Mouse (Mus musculus) midbrain, embryonic 10.5 days (tissue): Measurements from ENCODE around the gene Olfr616. TPM values are rescaled to one million over a fixed set of nuclear protein-coding genes. Genes with fewer than 3 reads are reported as not detected.
"Not testable (repeated sequence)": the region's sequence is repeated elsewhere in the genome, so short reads cannot be mapped to it uniquely, and the experiment has no call there.

Experiments used
- DNase-seq: peaks from one replicate; pipeline ENCODE4 v3.0.0-alpha.2; 2017; ENCODE audit warnings: low spot score
- H3K27ac ChIP-seq: fragments of 300-500 bp; sonication (generic); replicated peaks from 2 replicates; pipeline ENCODE4 v1.5.1; 2016; ENCODE audit warnings: mild to moderate bottlenecking
- H3K27me3 ChIP-seq: fragments of 300-500 bp; sonication (generic); 2 replicates; pipeline ENCODE4 v1.6.1; 2016; ENCODE audit warnings: low read depth, mild to moderate bottlenecking; ENCODE audit not compliant: poor library complexity, severe bottlenecking
- H3K36me3 ChIP-seq: fragments of 300-500 bp; sonication (generic); 2 replicates; pipeline ENCODE4 v1.6.1; 2016; ENCODE audit warnings: mild to moderate bottlenecking, moderate library complexity
- H3K4me1 ChIP-seq: fragments of 300-500 bp; sonication (generic); 2 replicates; pipeline ENCODE4 v1.6.1; 2016
- H3K4me3 ChIP-seq: fragments of 300-500 bp; sonication (generic); 2 replicates; pipeline ENCODE4 v1.5.1; 2016; ENCODE audit warnings: mild to moderate bottlenecking, moderate library complexity
- H3K9me3 ChIP-seq: fragments of 300-500 bp; sonication (generic); replicated peaks from 2 replicates; pipeline ENCODE4 v1.6.1; 2016; ENCODE audit warnings: mild to moderate bottlenecking
- WGBS: fragments of 180-500 bp; shearing (Covaris S2); methylation state at CpG from one replicate; pipeline ENCODE4 v1.1.7; 2016; 5-methylcytosine and 5-hydroxymethylcytosine counted together
- microRNA-seq: library from miRNA; unstranded; fragments of <30 nt; microRNA quantifications from one replicate; pipeline ENCODE4, GENCODE M21; 2017
- polyA plus RNA-seq: library from polyadenylated mRNA; unstranded; fragments of >200 nt; fragmentation: Nextera tagmentation; extraction: Ambion mirVana; gene quantifications from 2 replicates; pipeline ENCODE4 v1.2.1, GENCODE M21; 2016

Olfr616 gene
- not detected in 2 replicates for polyA plus RNA-seq

DNA sequence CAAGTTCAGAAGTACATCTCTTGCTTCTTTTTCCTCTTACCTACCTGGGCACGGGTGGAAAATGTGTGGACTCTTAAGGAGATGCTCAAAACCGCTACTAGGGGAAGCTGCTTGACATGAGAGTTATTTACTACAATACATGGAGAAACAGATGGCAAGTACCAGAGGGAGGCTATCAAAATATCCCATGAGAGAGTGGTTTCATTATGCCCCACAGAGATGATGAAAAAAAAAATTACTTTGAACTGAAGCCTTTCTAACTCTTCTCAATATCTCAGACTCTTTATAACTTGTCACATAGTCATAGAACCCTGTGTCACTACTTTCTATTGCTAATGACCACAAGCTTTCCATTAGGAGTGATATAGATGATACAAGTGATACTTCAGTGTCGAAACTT lies at the start of gene Olfr616:
Gene Olfr616, minus strand, starts transcription at position 101 of the 400 bp plus-strand sequence.
- Histone ChIP-seq H3K4me1 (no peaks in the 10 kb centered on the region), H3K36me3 (no peaks in the 10 kb centered on the region), H3K4me3 (no peak within 1 kb of the TSS), H3K27me3 (no peaks in the 10 kb centered on the region), H3K27ac (no peak within 1 kb of the TSS), H3K9me3 (no peaks in the 10 kb centered on the region)
- no peak for DNase-seq
- WGBS: 79% methylated on average over 3 of the region's 3 CpGs

GRCm38 (mm10) chr7:103612434-103612833 lies 43.5 kb upstream of the Olfr616 start, which contains the start of gene Olfr620:
Gene Olfr620, minus strand, starts transcription at chr7:103612534.
- DNase-seq: no peak
- Histone ChIP-seq H3K9me3 (no peaks in the 10 kb centered on the region), H3K27me3 (no peaks in the 10 kb centered on the region), H3K36me3 (no peaks in the 10 kb centered on the region), H3K4me1 (no peaks in the 10 kb centered on the region), H3K4me3 (no peak within 1 kb of the TSS), H3K27ac (no peak within 1 kb of the TSS)
- 76% methylated on average over 2 of the region's 2 CpGs for WGBS

- 87% methylated on average over 2 of the region's 2 CpGs for WGBS
- Histone ChIP-seq H3K27me3 (no peaks in the 10 kb centered on the region), H3K9me3 (no peaks in the 10 kb centered on the region), H3K36me3 (no peaks in the 10 kb centered on the region), H3K4me3 (no peak overlapping the region), H3K27ac (no peak overlapping the region), H3K4me1 (no peaks in the 10 kb centered on the region)
- DNase-seq: no peak
These were observed 38.5 kb upstream of the Olfr616 start for GRCm38 (mm10) chr7:103607425-103607824.

DNA sequence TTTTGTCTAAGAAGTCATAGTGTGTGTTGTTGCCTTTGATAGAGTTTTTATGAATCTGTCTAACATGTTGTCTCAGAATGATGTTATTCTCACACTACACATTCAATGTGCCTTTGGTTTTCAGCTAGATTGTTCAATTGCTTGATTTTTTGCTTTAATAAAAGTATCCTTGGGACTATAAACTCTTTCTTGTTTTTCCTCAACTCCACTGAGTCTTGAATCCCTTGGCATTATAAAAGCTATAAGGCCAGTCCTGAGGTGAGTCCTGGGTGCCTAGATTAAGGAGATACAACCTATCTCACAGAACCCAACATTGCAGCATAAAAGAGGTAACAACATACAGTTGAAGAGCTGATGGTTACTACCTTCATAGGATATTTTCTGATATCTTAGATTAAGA lies 31.3 kb upstream of the Olfr616 start, which contains the start of gene Olfr619:
Gene Olfr619, plus strand, starts transcription at position 301 of the 400 bp plus-strand sequence.
- no peak within 1 kb of the TSS for H3K4me3 ChIP-seq
- H3K36me3 ChIP-seq: no peaks in the 10 kb centered on the region
- no peaks in the 10 kb centered on the region for H3K27me3 ChIP-seq
- no peak for DNase-seq
- H3K4me1 ChIP-seq: no peaks in the 10 kb centered on the region
- no peak within 1 kb of the TSS for H3K27ac ChIP-seq
- H3K9me3 ChIP-seq: no peaks in the 10 kb centered on the region

- Histone ChIP-seq H3K27ac (no peak within 1 kb of the TSS), H3K4me1 (no peaks in the 10 kb centered on the region), H3K4me3 (no peak within 1 kb of the TSS), H3K27me3 (no peaks in the 10 kb centered on the region), H3K36me3 (no peaks in the 10 kb centered on the region), H3K9me3 (no peaks in the 10 kb centered on the region)
- DNase-seq: no peak
- WGBS: 71% methylated on average over 2 of the region's 2 CpGs
These were observed 20.9 kb upstream of the Olfr616 start, which contains the start of gene Olfr618 for GRCm38 (mm10) chr7:103589803-103590202. Gene Olfr618, plus strand, starts transcription at chr7:103590103.

- 97% methylated on average over 1 of the region's 1 CpGs for WGBS
- no peak within 1 kb of the TSS for H3K27ac ChIP-seq
- H3K4me3 ChIP-seq: no peak within 1 kb of the TSS
- DNase-seq: no peak
- no peaks in the 10 kb centered on the region for H3K27me3 ChIP-seq
- no peaks in the 10 kb centered on the region for H3K36me3 ChIP-seq
- H3K9me3 ChIP-seq: no peaks in the 10 kb centered on the region
- no peaks in the 10 kb centered on the region for H3K4me1 ChIP-seq
These were observed 3.8 kb upstream of the Olfr616 start, which contains the start of gene Olfr617 for GRCm38 (mm10) chr7:103572761-103573160. Gene Olfr617, plus strand, starts transcription at chr7:103573061.

DNA sequence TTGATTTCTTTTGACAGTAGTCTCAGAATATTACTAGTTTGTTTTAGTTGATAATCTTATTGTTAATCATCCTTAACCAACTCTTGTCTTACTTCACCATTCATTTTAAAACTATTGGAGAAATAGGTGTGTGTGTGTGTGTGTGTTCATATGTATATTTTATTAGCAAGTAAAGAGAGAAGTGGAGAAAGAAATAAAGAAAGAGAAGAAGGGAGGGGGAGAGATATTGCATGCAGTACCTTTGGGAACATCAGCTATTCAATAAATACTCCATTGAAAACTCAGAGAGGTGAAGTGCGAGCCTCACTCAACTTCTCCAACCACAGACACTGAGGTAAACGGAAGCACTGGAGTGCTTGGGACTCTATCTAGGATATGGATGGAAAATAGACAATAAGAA lies 13.2 kb downstream of the Olfr616 start, which contains the start of gene Olfr615:
Gene Olfr615, plus strand, starts transcription at position 301 of the 400 bp plus-strand sequence.
- Histone ChIP-seq H3K4me1 (no peaks in the 10 kb centered on the region), H3K9me3 (no peaks in the 10 kb centered on the region), H3K4me3 (no peak within 1 kb of the TSS), H3K27ac (no peak within 1 kb of the TSS), H3K27me3 (no peaks in the 10 kb centered on the region), H3K36me3 (no peaks in the 10 kb centered on the region)
- 93% methylated on average over 2 of the region's 2 CpGs for WGBS
- no peak for DNase-seq

- Histone ChIP-seq H3K4me1 (no peaks in the 10 kb centered on the region), H3K4me3 (no peak within 1 kb of the TSS), H3K27ac (no peak within 1 kb of the TSS), H3K36me3 (no peaks in the 10 kb centered on the region), H3K9me3 (no peaks in the 10 kb centered on the region), H3K27me3 (no peaks in the 10 kb centered on the region)
- DNase-seq: no peak
- 83% methylated on average over 2 of the region's 2 CpGs for WGBS
These were observed 21.2 kb downstream of the Olfr616 start, which contains the start of gene Olfr613 for GRCm38 (mm10) chr7:103547774-103548173. Gene Olfr613, plus strand, starts transcription at chr7:103548074.

- H3K4me1 ChIP-seq, H3K36me3 ChIP-seq, H3K9me3 ChIP-seq, DNase-seq, H3K4me3 ChIP-seq, H3K27ac ChIP-seq, H3K27me3 ChIP-seq: not testable (repeated sequence)
- WGBS: 87% methylated on average over 2 of the region's 2 CpGs
These were observed 26.3 kb downstream of the Olfr616 start, which contains the start of gene Olfr612 for GRCm38 (mm10) chr7:103542617-103543016. Gene Olfr612, minus strand, starts transcription at chr7:103542717.

DNA sequence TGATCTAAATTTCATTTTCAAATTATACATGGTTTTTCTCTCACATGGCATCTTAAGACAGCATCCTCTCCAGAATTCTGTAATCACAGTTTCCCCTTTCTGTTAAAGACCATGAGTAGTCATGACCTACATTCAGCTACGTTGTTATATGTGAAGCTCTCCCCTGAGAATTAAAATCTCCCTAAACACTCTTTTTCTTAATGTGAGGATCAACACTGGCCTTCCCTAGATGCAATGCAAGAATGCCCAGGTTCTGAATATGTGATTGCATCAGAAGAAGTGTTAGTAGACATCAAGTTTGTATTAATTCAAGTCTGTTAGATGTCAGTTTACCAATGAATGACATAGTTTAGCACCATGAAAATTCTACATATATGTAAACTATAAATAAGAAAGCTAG lies 48.2 kb downstream of the Olfr616 start, which contains the start of gene Olfr611:
Gene Olfr611, minus strand, starts transcription at position 101 of the 400 bp plus-strand sequence.
- not testable (repeated sequence) for H3K36me3 ChIP-seq, H3K4me3 ChIP-seq, H3K9me3 ChIP-seq, H3K4me1 ChIP-seq, DNase-seq, H3K27ac ChIP-seq, H3K27me3 ChIP-seq
- WGBS: 79% methylated on average over 1 of the region's 1 CpGs

Small RNA genes lying within 50 kb of the gene (microRNA-seq; reads per million reads assigned to microRNA genes)
- gene Gm26506: not detected

Other genes starting within 250 kb of the Olfr616 start
- gene Olfr598, start 245.6 kb downstream of the Olfr616 start, polyA plus RNA-seq: not detected in 2 replicates
- not detected in 2 replicates for gene Olfr599, start 233.2 kb downstream of the Olfr616 start, polyA plus RNA-seq
- gene Olfr600, start 219.5 kb downstream of the Olfr616 start, polyA plus RNA-seq: not detected in 2 replicates
- gene Olfr601, start 206.5 kb downstream of the Olfr616 start, polyA plus RNA-seq: not detected in 2 replicates
- gene Olfr603, start 183.0 kb downstream of the Olfr616 start, polyA plus RNA-seq: not detected in 2 replicates
- not detected in 2 replicates for gene Usp17lc, start 154.1 kb downstream of the Olfr616 start, polyA plus RNA-seq
- gene Olfr605, start 123.7 kb downstream of the Olfr616 start, polyA plus RNA-seq: not detected in 2 replicates
- not detected in 2 replicates for gene Olfr606, start 120.1 kb downstream of the Olfr616 start, polyA plus RNA-seq
- gene Olfr607, start 105.0 kb downstream of the Olfr616 start, polyA plus RNA-seq: not detected in 2 replicates
- not detected in 2 replicates for gene Olfr608, start 99.3 kb downstream of the Olfr616 start, polyA plus RNA-seq
- not detected in 2 replicates for gene Olfr609, start 71.1 kb downstream of the Olfr616 start, polyA plus RNA-seq
- not detected in 2 replicates for gene Olfr610, start 57.0 kb downstream of the Olfr616 start, polyA plus RNA-seq
- not detected in 2 replicates for gene Olfr611, start 48.3 kb downstream of the Olfr616 start, polyA plus RNA-seq
- gene Olfr612, start 26.4 kb downstream of the Olfr616 start, polyA plus RNA-seq: not detected in 2 replicates
- gene Olfr613, start 21.1 kb downstream of the Olfr616 start, polyA plus RNA-seq: not detected in 2 replicates
- gene Olfr615, start 13.1 kb downstream of the Olfr616 start, polyA plus RNA-seq: not detected in 2 replicates
- not detected in 2 replicates for gene Olfr617, start 3.9 kb upstream of the Olfr616 start, polyA plus RNA-seq
- gene Olfr618, start 21.0 kb upstream of the Olfr616 start, polyA plus RNA-seq: not detected in 2 replicates
- gene Olfr619, start 31.4 kb upstream of the Olfr616 start, polyA plus RNA-seq: not detected in 2 replicates
- gene Olfr620, start 43.4 kb upstream of the Olfr616 start, polyA plus RNA-seq: not detected in 2 replicates
- gene Olfr622, start 73.6 kb upstream of the Olfr616 start, polyA plus RNA-seq: not detected in 2 replicates
- not detected in 2 replicates for gene Olfr623, start 94.6 kb upstream of the Olfr616 start, polyA plus RNA-seq
- gene Olfr624, start 102.0 kb upstream of the Olfr616 start, polyA plus RNA-seq: 0.02 TPM in 2 replicates
- gene Olfr625-ps1, start 113.6 kb upstream of the Olfr616 start, polyA plus RNA-seq: not detected in 2 replicates
- not detected in 2 replicates for gene Olfr243, start 145.5 kb upstream of the Olfr616 start, polyA plus RNA-seq
- gene Olfr628, start 161.2 kb upstream of the Olfr616 start, polyA plus RNA-seq: not detected in 2 replicates
- not detected in 2 replicates for gene Olfr629, start 175.8 kb upstream of the Olfr616 start, polyA plus RNA-seq
- gene Olfr630, start 188.2 kb upstream of the Olfr616 start, polyA plus RNA-seq: not detected in 2 replicates
- not detected in 2 replicates for gene Olfr69, start 202.5 kb upstream of the Olfr616 start, polyA plus RNA-seq
- gene Olfr68, start 210.6 kb upstream of the Olfr616 start, polyA plus RNA-seq: not detected in 2 replicates
- not detected in 2 replicates for gene Olfr67, start 222.7 kb upstream of the Olfr616 start, polyA plus RNA-seq
- 191 and 345 TPM in 2 replicates for gene Hbb-bt, start 244.9 kb upstream of the Olfr616 start, polyA plus RNA-seq